Comparison of ENCODE assay signal across 23 mouse cellular contexts in the genomic region with DNA sequence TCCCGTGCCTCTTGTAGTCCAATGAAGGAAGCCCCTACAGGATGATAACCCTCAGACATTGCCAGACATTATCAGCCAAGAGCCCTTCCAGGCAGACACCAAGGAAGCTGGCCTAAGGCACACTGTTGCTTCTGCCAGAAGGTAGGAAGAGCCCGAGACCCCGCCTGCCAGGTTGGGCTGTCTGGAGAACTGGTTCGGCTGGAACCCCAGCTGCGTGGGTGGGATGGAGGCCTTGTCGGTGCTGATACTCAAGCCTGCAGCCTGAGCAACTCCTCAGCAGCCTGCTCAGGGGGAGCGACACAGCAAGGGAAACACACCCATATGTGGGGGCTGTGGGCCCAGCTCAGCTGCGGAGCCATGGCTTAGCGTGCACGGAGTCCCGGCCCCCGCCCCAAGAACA. TPM values are rescaled to one million over a fixed set of nuclear protein-coding genes. Genes with fewer than 3 reads are reported as not detected.
"Had no signal": no experiment of that assay in that cellular context is flagged by ENCODE, and none has a peak within 500 bp of the region (broad histone marks: within the 10 kb centered on the region; RNA-seq: fewer than 3 reads in every experiment).

No protein-coding gene starts in this region.

- H3K9ac ChIP-seq: kidney, embryonic 15.5 days; limb, embryonic 13.5 days; liver, embryonic 14.5 days; midbrain, embryonic 13.5 days; neural tube, embryonic 15.5 days had no signal

- H3K4me1 ChIP-seq: kidney, embryonic 15.5 days; neural tube, embryonic 15.5 days had no signal

- H3K9me3 ChIP-seq: kidney, embryonic 15.5 days; limb, embryonic 13.5 days; midbrain, embryonic 13.5 days; neural tube, embryonic 15.5 days had no signal

- H3K27me3 ChIP-seq: kidney, embryonic 15.5 days; limb, embryonic 13.5 days; midbrain, embryonic 13.5 days; neural tube, embryonic 15.5 days had no signal

- H3K27ac ChIP-seq: kidney, embryonic 15.5 days; limb, embryonic 13.5 days; liver, embryonic 14.5 days; midbrain, embryonic 13.5 days; neural tube, embryonic 15.5 days had no signal

- H3K36me3 ChIP-seq: kidney, embryonic 15.5 days; limb, embryonic 13.5 days; midbrain, embryonic 13.5 days; neural tube, embryonic 15.5 days had no signal

- H3K4me2 ChIP-seq: kidney, embryonic 15.5 days; limb, embryonic 13.5 days; midbrain, embryonic 13.5 days; neural tube, embryonic 15.5 days had no signal

- DNase-seq: kidney, postnatal 14 days; left cerebral cortex, postnatal 4 days; lung, adult 18-20 months; lung, postnatal 36 days; retina, postnatal 1 day; thymus, postnatal 36 days had no signal

- ATAC-seq: midbrain, embryonic 13.5 days had no signal

- H3K4me3 ChIP-seq: kidney, embryonic 15.5 days; limb, embryonic 13.5 days; midbrain, embryonic 13.5 days; myocyte; neural tube, embryonic 15.5 days had no signal

RNA-seq across cellular contexts. Expression of gene 9530003J23Rik, which starts 43.5 kb away (rescaled TPM):
- total RNA-seq: layer of hippocampus, adult 8-10 months; layer of hippocampus, postnatal 14 days; left cerebral cortex, adult 18-20 months; left cerebral cortex, postnatal 10 days; left cerebral cortex, postnatal 4 days; liver, adult 2 months; megakaryocyte progenitor cell, adult 5-6 weeks had no signal
- polyA plus RNA-seq: kidney, embryonic 15.5 days; large intestine, adult 2 months; limb, embryonic 13.5 days; liver, adult 2 months; liver, embryonic 14.5 days; midbrain, embryonic 13.5 days; myocyte; neural tube, embryonic 11.5 days; neural tube, embryonic 15.5 days; spleen, adult 2 months; stomach, embryonic 16.5 days; thymus, postnatal 0 days had no signal
